Mouse (Mus musculus): ENCODE results near the gene BC034090. TPM values are rescaled to one million over a fixed set of nuclear protein-coding genes. Genes with fewer than 3 reads are reported as not detected.

The BC034090 gene
- not detected for polyA plus RNA-seq (2017; shearing (Covaris generic))

GRCm38 (mm10) chr1:155243797-155244770 lies at the start of gene BC034090:
Gene BC034090 (minus strand): TSS chr1:155244444.

Other genes with a start within 250 kb of the BC034090 start
- 128 TPM for gene Ier5, start 144.8 kb downstream of the BC034090 start, polyA plus RNA-seq (2017; shearing (Covaris generic))
- gene Mr1, start 97.6 kb downstream of the BC034090 start, polyA plus RNA-seq (2017; shearing (Covaris generic)): 7.3 TPM
- 93.3 TPM for gene Stx6, start 85.7 kb downstream of the BC034090 start, polyA plus RNA-seq (2017; shearing (Covaris generic))
- 37.8 TPM for gene Xpr1, start 173.0 kb upstream of the BC034090 start, polyA plus RNA-seq (2017; shearing (Covaris generic))

Measured in naive thymus-derived CD4-positive, alpha-beta T cell, adult 5 months (primary cell).